Mouse (Mus musculus) hindbrain, embryonic 11.5 days (tissue): ENCODE measurements around the gene Akr1cl. TPM values are rescaled to one million over a fixed set of nuclear protein-coding genes. Genes with fewer than 3 reads are reported as not detected.
"Not testable (repeated sequence)": the region's sequence is repeated elsewhere in the genome, so short reads cannot be mapped to it uniquely, and the experiment has no call there.

Source experiments
- ATAC-seq: fragments of 200-750 bp; cut with Nextera tagmentation; 2 replicates; pipeline ENCODE4 v1.8.0; 2017; ENCODE audit warnings: mild to moderate bottlenecking, moderate TSS enrichment, moderate library complexity; ENCODE audit not compliant: low FRiP score
- DNase-seq: peaks from one replicate; pipeline ENCODE4 v3.0.0-alpha.2; 2015; ENCODE audit warnings: low spot score
- H3K27ac ChIP-seq: fragments of 300-500 bp; sonication (generic); 2 replicates; pipeline ENCODE4 v1.5.1; 2014; ENCODE audit warnings: mild to moderate bottlenecking, low read depth, low read length
- H3K27me3 ChIP-seq: fragments of 300-500 bp; sonication (generic); 2 replicates; pipeline ENCODE4 v1.6.1; 2014; ENCODE audit warnings: mild to moderate bottlenecking, low read length, moderate library complexity, mixed read lengths; ENCODE audit not compliant: control insufficient read depth, insufficient read depth
- H3K36me3 ChIP-seq: fragments of 300-500 bp; sonication (generic); 2 replicates; pipeline ENCODE4 v1.6.1; 2014; ENCODE audit warnings: mild to moderate bottlenecking, low read length, moderate library complexity, mixed read lengths; ENCODE audit not compliant: control insufficient read depth, insufficient read depth
- H3K4me1 ChIP-seq: fragments of 300-500 bp; sonication (generic); replicated peaks from 2 replicates; pipeline ENCODE4 v1.6.1; 2014; ENCODE audit warnings: low read length, mixed read lengths; ENCODE audit not compliant: control insufficient read depth, insufficient read depth
- H3K4me2 ChIP-seq: fragments of 300-500 bp; sonication (generic); replicated peaks from 2 replicates; pipeline ENCODE4 v1.6.1; 2014; ENCODE audit warnings: mild to moderate bottlenecking, low read depth, low read length
- H3K4me3 ChIP-seq: fragments of 300-500 bp; sonication (generic); 2 replicates; pipeline ENCODE4 v1.5.1; 2014; ENCODE audit warnings: low read depth, low read length
- H3K9ac ChIP-seq: fragments of 300-500 bp; sonication (generic); 2 replicates; pipeline ENCODE4 v1.6.1; 2014; ENCODE audit warnings: low read depth, low read length
- H3K9me3 ChIP-seq: fragments of 300-500 bp; sonication (generic); 2 replicates; pipeline ENCODE4 v1.6.1; 2016; ENCODE audit warnings: low read length; ENCODE audit not compliant: control insufficient read depth
- WGBS: fragments of 180-500 bp; shearing (Covaris S2); extraction: QIAGEN DNeasy Blood & Tissue Kit; methylation state at CpG from one replicate; pipeline ENCODE4 v1.1.7; 2014; 5-methylcytosine and 5-hydroxymethylcytosine counted together
- polyA plus RNA-seq: library from polyadenylated mRNA; unstranded; fragments of >200 nt; fragmentation: Nextera tagmentation; extraction: Ambion mirVana; gene quantifications from 2 replicates; pipeline ENCODE4 v1.2.1, GENCODE M21; 2014

Gene Akr1cl
- polyA plus RNA-seq, 1 experiment from 2014 or later, result 0.36 TPM

- not testable (repeated sequence) for H3K4me3 ChIP-seq, H3K9me3 ChIP-seq, H3K27ac ChIP-seq, H3K27me3 ChIP-seq, H3K4me1 ChIP-seq, ATAC-seq, H3K9ac ChIP-seq, H3K4me2 ChIP-seq, DNase-seq, H3K36me3 ChIP-seq
- WGBS, result 36% methylated on average over 8 of the region's 12 CpGs
These were observed 18.4 kb upstream of the Akr1cl start, which contains the start of gene Cryge for GRCm38 (mm10) chr1:65050952-65051351. TSS of gene Cryge (minus strand) at chr1:65051149.

- no peak overlapping the region for H3K9ac ChIP-seq
- no peak for DNase-seq
- no peaks in the 10 kb centered on the region; the same call in 1 of the 2 replicates for H3K4me1 ChIP-seq
- no peaks in the 10 kb centered on the region for H3K36me3 ChIP-seq
- no peaks in the 10 kb centered on the region for H3K9me3 ChIP-seq
- H3K4me3 ChIP-seq, result no peak overlapping the region
- WGBS, result 59% methylated on average over 12 of the region's 12 CpGs
- no peaks in the 10 kb centered on the region for H3K27me3 ChIP-seq
- H3K27ac ChIP-seq, result no peak overlapping the region
- ATAC-seq, result no peak
- H3K4me2 ChIP-seq, result no peak overlapping the region
These were observed 16.2 kb upstream of the Akr1cl start for GRCm38 (mm10) chr1:65048781-65049180.

GRCm38 (mm10) chr1:65046401-65047109, 14.0 kb upstream of the Akr1cl start:
- 38% methylated on average over 8 of the region's 8 CpGs for WGBS
- DNase-seq (peak; percentile 56), ATAC-seq (peak; percentile 59; the same call in 1 of the 2 replicates)
- H3K9ac ChIP-seq, result no peak overlapping the region
- no peak overlapping the region for H3K27ac ChIP-seq
- H3K9me3 ChIP-seq, result no peaks in the 10 kb centered on the region
- H3K4me1 ChIP-seq, result no peaks in the 10 kb centered on the region
- no peaks in the 10 kb centered on the region for H3K27me3 ChIP-seq
- H3K4me2 ChIP-seq, result no peak overlapping the region
- no peaks in the 10 kb centered on the region for H3K36me3 ChIP-seq
- H3K4me3 ChIP-seq, result no peak overlapping the region

GRCm38 (mm10) chr1:65043433-65043832, 10.9 kb upstream of the Akr1cl start:
- Histone ChIP-seq H3K9ac (no peak overlapping the region), H3K9me3 (no peaks in the 10 kb centered on the region), H3K27me3 (no peaks in the 10 kb centered on the region), H3K4me2 (no peak overlapping the region), H3K4me3 (no peak overlapping the region), H3K4me1 (no peaks in the 10 kb centered on the region), H3K27ac (no peak overlapping the region), H3K36me3 (no peaks in the 10 kb centered on the region)
- no peak for DNase-seq
- WGBS, result 90% methylated on average over 2 of the region's 2 CpGs
- ATAC-seq, result no peak

GRCm38 (mm10) chr1:65041837-65042236, 9.3 kb upstream of the Akr1cl start:
- Histone ChIP-seq H3K27ac (no peak overlapping the region), H3K9me3 (no peaks in the 10 kb centered on the region)
- WGBS, result 91% methylated on average over 3 of the region's 3 CpGs

GRCm38 (mm10) chr1:65040806-65041205, 8.2 kb upstream of the Akr1cl start:
- H3K4me1 ChIP-seq, result no peaks in the 10 kb centered on the region
- no peaks in the 10 kb centered on the region for H3K9me3 ChIP-seq
- 82% methylated on average over 6 of the region's 6 CpGs for WGBS
- no peaks in the 10 kb centered on the region for H3K36me3 ChIP-seq
- H3K4me2 ChIP-seq, result no peak overlapping the region
- ATAC-seq, result no peak
- DNase-seq, result no peak
- H3K27ac ChIP-seq, result no peak overlapping the region
- no peaks in the 10 kb centered on the region for H3K27me3 ChIP-seq
- no peak overlapping the region for H3K4me3 ChIP-seq
- H3K9ac ChIP-seq, result no peak overlapping the region

More at GRCm38 (mm10) chr1:65041837-65042236, 9.3 kb upstream of the Akr1cl start:
- Histone ChIP-seq H3K27me3 (no peaks in the 10 kb centered on the region), H3K4me3 (no peak overlapping the region), H3K36me3 (no peaks in the 10 kb centered on the region), H3K4me1 (no peaks in the 10 kb centered on the region), H3K4me2 (no peak overlapping the region), H3K9ac (no peak overlapping the region)
- ATAC-seq, result no peak
- no peak for DNase-seq

- no peak for ATAC-seq
- H3K27ac ChIP-seq, result no peak overlapping the region
These were observed 7.1 kb upstream of the Akr1cl start for GRCm38 (mm10) chr1:65039679-65040078.

GRCm38 (mm10) chr1:65037542-65037941, 5.0 kb upstream of the Akr1cl start:
- no peaks in the 10 kb centered on the region for H3K9me3 ChIP-seq
- no peak for DNase-seq
- no peaks in the 10 kb centered on the region for H3K27me3 ChIP-seq
- H3K4me2 ChIP-seq, result no peak overlapping the region
- no peak for ATAC-seq
- no peaks in the 10 kb centered on the region for H3K36me3 ChIP-seq
- WGBS, result 90% methylated on average over 2 of the region's 2 CpGs
- no peak overlapping the region for H3K27ac ChIP-seq
- H3K4me3 ChIP-seq, result no peak overlapping the region
- no peaks in the 10 kb centered on the region for H3K4me1 ChIP-seq
- no peak overlapping the region for H3K9ac ChIP-seq

More at GRCm38 (mm10) chr1:65039679-65040078, 7.1 kb upstream of the Akr1cl start:
- Histone ChIP-seq H3K27me3 (no peaks in the 10 kb centered on the region), H3K4me3 (no peak overlapping the region), H3K4me2 (no peak overlapping the region), H3K36me3 (no peaks in the 10 kb centered on the region), H3K4me1 (no peaks in the 10 kb centered on the region), H3K9me3 (no peaks in the 10 kb centered on the region), H3K9ac (no peak overlapping the region)
- 75% methylated on average over 3 of the region's 3 CpGs for WGBS
- DNase-seq, result no peak

GRCm38 (mm10) chr1:65035513-65035912, 3.0 kb upstream of the Akr1cl start:
- H3K4me3 ChIP-seq, result no peak overlapping the region
- WGBS, result 50% methylated on average over 3 of the region's 3 CpGs
- H3K9ac ChIP-seq, result no peak overlapping the region
- no peak overlapping the region for H3K27ac ChIP-seq
- H3K36me3 ChIP-seq, result no peaks in the 10 kb centered on the region
- no peak overlapping the region for H3K4me2 ChIP-seq
- no peak for ATAC-seq
- DNase-seq, result no peak
- H3K4me1 ChIP-seq, result no peaks in the 10 kb centered on the region
- H3K27me3 ChIP-seq, result no peaks in the 10 kb centered on the region
- no peaks in the 10 kb centered on the region for H3K9me3 ChIP-seq
